Mouse (Mus musculus) kidney, embryonic 15.5 days (tissue): ENCODE measurements at regions not wholly inside any gene's neighbourhood (a gene's known extent, or its start where the extent isn't known, plus 50 kb on each side); places are given as distances from the start of the nearest gene placed in this dataset.

Experiments used
- ATAC-seq: fragments of 200-750 bp; cut with Nextera tagmentation; replicated peaks from 2 replicates; pipeline ENCODE4 v1.8.0; 2017; ENCODE audit warnings: moderate TSS enrichment; ENCODE audit not compliant: low FRiP score
- H3K27ac ChIP-seq: fragments of 300-500 bp; sonication (generic); 2 replicates; pipeline ENCODE4 v1.5.1; 2015; ENCODE audit warnings: mild to moderate bottlenecking, inconsistent platforms
- H3K27me3 ChIP-seq: fragments of 300-500 bp; sonication (generic); 2 replicates; pipeline ENCODE4 v1.6.1; 2015; ENCODE audit warnings: inconsistent platforms
- H3K36me3 ChIP-seq: fragments of 300-500 bp; sonication (generic); 2 replicates; pipeline ENCODE4 v1.6.1; 2015; ENCODE audit warnings: inconsistent platforms
- H3K4me1 ChIP-seq: fragments of 300-500 bp; sonication (generic); 2 replicates; pipeline ENCODE4 v1.6.1; 2015; ENCODE audit warnings: inconsistent platforms
- H3K4me2 ChIP-seq: fragments of 300-500 bp; sonication (generic); 2 replicates; pipeline ENCODE4 v1.6.1; 2015; ENCODE audit warnings: moderate library complexity, mild to moderate bottlenecking, inconsistent platforms
- H3K4me3 ChIP-seq: fragments of 300-500 bp; sonication (generic); replicated peaks from 2 replicates; pipeline ENCODE4 v1.5.1; 2015; ENCODE audit warnings: mild to moderate bottlenecking, inconsistent platforms
- H3K9ac ChIP-seq: fragments of 300-500 bp; sonication (generic); 2 replicates; pipeline ENCODE4 v1.6.1; 2015; ENCODE audit warnings: mild to moderate bottlenecking, inconsistent platforms
- H3K9me3 ChIP-seq: fragments of 300-500 bp; sonication (generic); replicated peaks from 2 replicates; pipeline ENCODE4 v1.6.1; 2016; ENCODE audit warnings: inconsistent platforms
- WGBS: fragments of 180-500 bp; shearing (Covaris S2); methylation state at CpG from one replicate; pipeline ENCODE4 v1.1.7; 2015; ENCODE audit warnings: mixed read lengths; 5-methylcytosine and 5-hydroxymethylcytosine counted together

DNA sequence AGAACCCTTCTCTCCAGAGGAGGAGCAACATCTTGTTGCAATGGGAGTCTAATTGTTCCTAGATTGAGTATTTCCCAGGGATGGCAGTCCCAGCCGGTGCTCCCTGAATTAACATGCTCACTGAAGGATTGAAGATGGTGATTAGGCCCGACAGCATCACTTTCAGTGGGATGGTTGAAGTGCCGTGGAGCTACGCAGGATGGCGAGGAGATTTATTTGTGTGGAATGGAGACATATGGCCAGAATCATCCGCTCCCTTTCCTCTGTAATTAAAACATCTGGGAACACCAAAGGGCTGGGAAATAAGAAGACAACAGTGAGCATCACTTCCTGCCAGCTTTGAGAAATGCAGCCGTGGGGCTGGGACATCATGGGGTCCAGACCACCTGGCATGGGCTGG, 512.4 kb downstream of the Dhx35 start:
- H3K27ac ChIP-seq = no peak overlapping the region
- no peaks in the 10 kb centered on the region for H3K27me3 ChIP-seq
- ATAC-seq = no peak
- H3K4me1 ChIP-seq = no peaks in the 10 kb centered on the region
- no peak overlapping the region for H3K4me2 ChIP-seq
- no peak overlapping the region for H3K9ac ChIP-seq
- no peaks in the 10 kb centered on the region for H3K9me3 ChIP-seq
- no peaks in the 10 kb centered on the region for H3K36me3 ChIP-seq
- 32% methylated on average over 7 of the region's 7 CpGs for WGBS
- no peak overlapping the region for H3K4me3 ChIP-seq

DNA sequence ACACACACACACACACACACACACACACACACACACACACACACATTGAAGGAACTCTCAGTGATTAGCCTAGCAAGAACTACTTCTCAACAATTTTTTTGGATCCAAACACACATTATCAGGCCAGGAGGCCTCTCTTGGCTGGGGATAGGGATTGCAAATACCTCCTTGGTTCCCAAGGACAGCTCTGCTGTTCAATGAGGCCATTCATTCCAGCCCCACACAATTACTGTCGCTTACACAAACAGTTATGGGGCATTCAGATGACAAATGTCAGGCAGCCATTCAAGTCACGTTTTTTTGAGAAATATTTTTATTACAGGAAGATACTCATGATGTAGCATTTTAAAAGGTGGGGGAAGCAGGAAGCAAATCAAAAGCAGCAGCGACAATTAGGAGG, 540.1 kb downstream of the Dhx35 start:
- Histone ChIP-seq H3K4me1 (no peaks in the 10 kb centered on the region), H3K9ac (no peak overlapping the region), H3K27me3 (no peaks in the 10 kb centered on the region), H3K36me3 (no peaks in the 10 kb centered on the region), H3K4me3 (no peak overlapping the region), H3K4me2 (no peak overlapping the region), H3K27ac (no peak overlapping the region), H3K9me3 (no peaks in the 10 kb centered on the region)
- no peak for ATAC-seq
- WGBS = 48% methylated on average over 3 of the region's 3 CpGs

DNA sequence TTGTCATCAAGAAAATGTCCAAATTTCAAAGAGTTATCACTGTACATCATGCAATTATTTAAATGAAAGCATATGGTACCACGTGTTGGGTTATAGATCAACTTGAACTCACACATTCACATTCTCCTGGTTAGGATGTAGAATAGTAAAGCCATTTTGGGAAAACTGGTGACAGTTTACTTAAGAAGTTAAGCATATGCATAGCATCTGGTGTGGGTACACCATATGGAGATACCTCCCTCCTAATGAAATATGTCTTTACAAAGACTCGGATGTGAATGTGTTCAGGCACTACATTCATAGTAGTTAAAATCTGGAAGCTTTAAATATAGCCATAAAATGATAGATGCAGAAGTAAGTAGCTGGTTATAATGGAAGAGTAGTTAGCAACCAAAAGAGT, 542.0 kb downstream of the Dhx35 start:
- Histone ChIP-seq H3K9ac (no peak overlapping the region), H3K4me1 (no peaks in the 10 kb centered on the region), H3K9me3 (no peaks in the 10 kb centered on the region), H3K4me2 (no peak overlapping the region), H3K4me3 (no peak overlapping the region), H3K36me3 (no peaks in the 10 kb centered on the region), H3K27ac (no peak overlapping the region), H3K27me3 (no peaks in the 10 kb centered on the region)
- no peak for ATAC-seq
- WGBS = 85% methylated on average over 2 of the region's 2 CpGs

DNA sequence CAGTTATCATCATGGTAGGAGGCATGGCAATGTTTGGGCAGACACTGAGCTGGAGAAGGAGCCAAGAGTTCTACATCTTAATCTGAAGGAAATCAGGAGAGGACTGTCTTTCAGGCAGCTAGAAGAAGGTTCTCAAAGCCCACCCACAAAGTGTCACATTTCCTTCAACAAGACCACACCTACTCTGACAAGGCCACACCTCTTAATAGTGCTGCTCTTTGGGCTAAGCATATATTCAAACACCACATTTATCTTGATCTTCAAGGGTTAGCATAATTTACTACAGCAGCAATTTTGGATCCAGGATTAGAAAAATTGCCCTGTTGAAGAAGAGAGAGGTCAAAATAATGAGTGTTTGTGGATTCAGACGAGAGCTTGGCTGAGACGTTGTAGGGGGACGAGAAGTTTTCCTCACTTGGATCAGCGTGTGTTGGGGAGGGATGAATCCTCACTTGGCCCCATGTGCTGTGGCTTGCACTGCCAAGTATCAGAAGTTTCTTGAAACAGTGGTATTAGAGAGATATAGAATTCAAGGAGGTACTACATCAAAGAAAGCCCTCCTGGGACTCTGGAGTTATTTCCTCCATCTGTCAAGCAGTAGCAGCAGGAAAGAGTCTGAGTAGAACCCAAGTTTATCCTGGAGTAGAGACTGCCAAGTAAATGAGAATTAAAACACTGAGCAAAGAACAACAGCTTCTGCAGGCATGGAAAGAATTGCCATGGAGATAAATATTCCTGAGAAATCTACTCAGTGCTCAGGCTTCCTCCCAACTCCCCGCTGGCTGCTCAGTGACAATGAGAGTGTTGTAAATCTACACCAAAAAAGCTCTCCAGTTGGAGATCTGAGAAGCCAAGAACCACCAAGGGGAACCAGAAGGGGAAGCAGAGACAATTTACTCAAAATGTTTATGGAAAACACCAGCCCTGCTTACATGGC, 549.3 kb downstream of the Dhx35 start:
- no peak for ATAC-seq
- H3K27ac ChIP-seq = peak overlapping the region; percentile 43; the same call in 1 of the 2 replicates
- 38% methylated on average over 5 of the region's 5 CpGs for WGBS

DNA sequence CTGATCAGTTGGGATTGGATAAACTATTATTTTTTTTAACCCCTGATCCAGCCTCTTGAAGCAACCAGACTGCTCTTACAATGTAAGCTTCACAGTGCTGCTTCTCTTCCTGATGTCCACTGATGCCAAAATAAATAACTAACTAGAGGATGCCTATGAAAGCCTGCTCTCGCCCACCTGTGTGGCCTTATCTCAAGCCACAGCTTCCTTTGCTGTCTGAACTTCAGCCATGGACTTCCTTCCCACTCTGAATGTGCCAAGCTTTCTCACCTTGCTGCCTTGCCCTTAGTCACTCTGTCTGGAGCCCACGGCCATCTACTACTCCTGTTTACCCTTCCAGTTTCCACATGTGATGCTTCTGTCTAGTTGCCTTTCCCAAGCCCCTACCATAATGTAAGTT, 559.6 kb downstream of the Dhx35 start:
- H3K9ac ChIP-seq = no peak overlapping the region
- H3K36me3 ChIP-seq = no peaks in the 10 kb centered on the region
- H3K9me3 ChIP-seq = no peaks in the 10 kb centered on the region
- no peak for ATAC-seq
- no peak overlapping the region for H3K4me2 ChIP-seq
- H3K4me1 ChIP-seq = peaks cover 17% of the 10 kb centered on the region
- no peak overlapping the region for H3K4me3 ChIP-seq
- WGBS = 65% methylated on average over 2 of the region's 2 CpGs
- no peak overlapping the region for H3K27ac ChIP-seq
- H3K27me3 ChIP-seq = no peaks in the 10 kb centered on the region

More for the DNA sequence above, 549.3 kb downstream of the Dhx35 start:
- no peak overlapping the region for H3K4me3 ChIP-seq
- no peak overlapping the region for H3K9ac ChIP-seq
- H3K9me3 ChIP-seq = no peaks in the 10 kb centered on the region
- no peaks in the 10 kb centered on the region for H3K36me3 ChIP-seq
- H3K27me3 ChIP-seq = no peaks in the 10 kb centered on the region
- no peak overlapping the region for H3K4me2 ChIP-seq
- peaks cover 7% of the 10 kb centered on the region; the same call in 1 of the 2 replicates for H3K4me1 ChIP-seq

DNA sequence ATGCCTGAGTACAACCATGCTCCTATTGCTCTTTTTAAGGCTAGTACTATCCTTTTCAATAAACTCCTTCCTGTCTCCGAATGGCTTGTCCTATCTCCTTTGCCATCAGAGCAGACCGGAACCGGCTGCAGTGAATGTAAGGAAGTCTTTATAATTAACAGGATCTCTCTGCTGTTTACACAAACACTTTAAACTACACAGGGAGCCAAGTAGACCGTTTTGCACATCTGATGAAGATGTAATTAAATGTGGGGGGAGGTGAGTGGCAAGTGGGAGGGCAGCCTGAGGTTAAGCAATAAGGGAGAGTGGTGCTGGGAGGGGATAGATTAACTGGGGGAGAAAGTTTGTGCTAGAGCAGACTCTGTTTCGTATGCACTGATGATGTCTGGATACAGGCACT, 561.9 kb downstream of the Dhx35 start:
- H3K36me3 ChIP-seq = no peaks in the 10 kb centered on the region
- peaks cover 17% of the 10 kb centered on the region for H3K4me1 ChIP-seq
- peak; percentile 60; the same call in 1 of the 2 replicates for ATAC-seq
- no peak overlapping the region for H3K4me3 ChIP-seq
- 0 out of 2 replicates have a peak overlapping the region, but pooled peaks have one; percentile 45 for H3K27ac ChIP-seq
- H3K27me3 ChIP-seq = no peaks in the 10 kb centered on the region
- 17% methylated on average over 5 of the region's 5 CpGs for WGBS
- H3K4me2 ChIP-seq = peak overlapping the region; percentile 25; the same call in 1 of the 2 replicates
- H3K9ac ChIP-seq = no peak overlapping the region
- H3K9me3 ChIP-seq = no peaks in the 10 kb centered on the region

DNA sequence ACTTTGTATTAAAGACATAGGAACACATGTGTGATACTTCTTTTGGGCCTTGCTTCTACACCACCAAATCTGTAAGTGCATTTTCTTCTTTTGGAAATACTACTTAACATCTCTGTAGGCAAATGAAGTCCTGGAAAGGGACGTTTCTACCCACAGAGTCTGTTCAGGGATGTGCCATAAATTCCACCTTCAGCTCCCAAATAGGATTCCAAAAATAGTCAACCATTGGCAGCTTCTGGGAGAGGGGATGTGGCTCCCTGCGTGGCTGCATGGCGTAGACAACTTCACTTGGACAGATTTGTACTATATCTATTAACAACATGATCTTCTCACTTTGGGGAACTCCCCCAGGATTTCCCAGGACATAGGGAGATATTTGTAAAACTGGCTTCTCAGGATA, 566.8 kb downstream of the Dhx35 start:
- ATAC-seq = no peak
- no peak overlapping the region for H3K4me3 ChIP-seq
- no peak overlapping the region for H3K4me2 ChIP-seq
- no peaks in the 10 kb centered on the region for H3K36me3 ChIP-seq
- H3K4me1 ChIP-seq = peaks cover 10% of the 10 kb centered on the region
- no peaks in the 10 kb centered on the region for H3K9me3 ChIP-seq
- no peaks in the 10 kb centered on the region for H3K27me3 ChIP-seq
- 67% methylated on average over 3 of the region's 3 CpGs for WGBS
- no peak overlapping the region for H3K9ac ChIP-seq
- H3K27ac ChIP-seq = no peak overlapping the region

DNA sequence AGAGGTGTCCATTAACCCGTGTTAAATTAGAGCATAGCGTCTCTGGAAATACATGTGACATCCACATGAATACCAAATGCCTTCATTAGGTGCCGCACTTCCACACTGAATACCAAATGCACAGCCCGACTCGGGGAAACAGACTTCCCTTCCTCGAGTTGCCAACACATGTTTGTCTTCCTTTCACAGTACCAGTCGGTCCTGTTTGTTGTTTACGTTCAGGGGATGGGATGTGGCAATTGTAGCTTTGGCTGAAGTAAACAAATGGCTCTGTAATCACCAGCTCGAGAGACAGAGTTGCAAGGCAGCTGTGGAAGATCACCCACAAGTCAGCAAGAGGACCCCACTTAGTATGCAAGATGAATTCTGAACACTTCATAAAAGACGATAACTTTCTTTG, 598.3 kb downstream of the Dhx35 start:
- Histone ChIP-seq H3K4me1 (peaks cover 7% of the 10 kb centered on the region), H3K9me3 (no peaks in the 10 kb centered on the region), H3K4me2 (no peak overlapping the region), H3K9ac (no peak overlapping the region), H3K27ac (no peak overlapping the region), H3K4me3 (no peak overlapping the region), H3K27me3 (no peaks in the 10 kb centered on the region), H3K36me3 (no peaks in the 10 kb centered on the region)
- WGBS = 51% methylated on average over 10 of the region's 10 CpGs
- no peak for ATAC-seq

DNA sequence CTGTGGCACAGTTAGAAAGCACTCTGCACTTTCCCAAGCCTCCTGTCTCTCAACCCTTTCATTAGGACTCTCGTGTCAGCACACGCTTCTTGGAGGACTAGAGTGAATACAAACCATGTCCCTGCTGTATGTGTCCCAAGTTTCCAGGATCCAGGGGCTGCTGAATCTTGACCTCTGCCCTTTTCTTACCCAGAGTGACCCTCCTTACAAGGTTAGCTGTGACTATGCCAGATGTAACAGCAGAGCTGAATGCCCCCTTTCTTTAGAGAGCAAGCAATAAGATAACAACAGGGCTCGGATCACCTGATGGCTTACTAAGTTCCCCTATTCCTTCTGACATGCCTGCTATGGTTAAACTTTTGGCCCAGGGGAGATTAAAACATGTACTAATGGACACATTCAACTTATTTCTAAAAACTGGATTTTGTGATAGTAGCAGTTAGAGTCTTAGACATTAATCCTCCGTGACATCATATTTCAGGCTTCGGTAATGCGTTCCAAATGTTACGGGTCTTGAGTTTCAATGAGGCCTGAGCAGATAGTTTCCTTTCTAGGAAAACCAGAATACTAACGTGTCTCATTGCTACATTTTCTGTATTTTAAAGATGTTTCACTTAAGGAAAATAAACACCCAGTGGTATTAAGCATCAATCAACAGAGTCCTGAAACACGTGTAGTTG, 607.0 kb downstream of the Dhx35 start:
- no peak overlapping the region for H3K9ac ChIP-seq
- H3K4me3 ChIP-seq = no peak overlapping the region
- WGBS = 61% methylated on average over 9 of the region's 9 CpGs
- no peaks in the 10 kb centered on the region for H3K27me3 ChIP-seq
- no peaks in the 10 kb centered on the region for H3K9me3 ChIP-seq
- H3K4me1 ChIP-seq = peaks cover 8% of the 10 kb centered on the region
- no peak overlapping the region for H3K27ac ChIP-seq
- ATAC-seq = no peak
- H3K4me2 ChIP-seq = no peak overlapping the region
- no peaks in the 10 kb centered on the region for H3K36me3 ChIP-seq

DNA sequence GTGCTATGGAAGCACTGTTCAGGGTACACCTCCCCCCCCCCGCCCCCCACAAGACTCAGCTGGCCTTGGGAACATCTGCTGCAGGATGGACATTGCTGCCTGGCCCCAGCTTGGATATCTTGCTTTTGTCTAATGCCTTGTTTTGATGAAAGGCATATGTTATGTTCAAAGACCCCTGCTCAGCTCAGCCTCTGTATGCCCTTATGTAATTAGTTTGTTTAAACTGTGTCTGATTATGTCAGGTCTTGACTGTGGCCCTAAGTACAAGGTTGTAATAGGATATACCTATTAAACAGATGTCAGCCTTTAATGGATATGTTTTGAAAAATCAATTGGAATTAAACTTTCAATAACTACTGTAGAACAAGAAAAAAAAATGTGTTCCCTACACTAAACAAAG, 610.3 kb downstream of the Dhx35 start:
- no peaks in the 10 kb centered on the region for H3K4me1 ChIP-seq
- no peak overlapping the region for H3K4me2 ChIP-seq
- H3K27ac ChIP-seq = no peak overlapping the region
- no peak overlapping the region for H3K4me3 ChIP-seq
- ATAC-seq = no peak
- no peak overlapping the region for H3K9ac ChIP-seq
- H3K27me3 ChIP-seq = no peaks in the 10 kb centered on the region
- no peaks in the 10 kb centered on the region for H3K36me3 ChIP-seq
- H3K9me3 ChIP-seq = no peaks in the 10 kb centered on the region
- WGBS = 76% methylated on average over 1 of the region's 1 CpGs

DNA sequence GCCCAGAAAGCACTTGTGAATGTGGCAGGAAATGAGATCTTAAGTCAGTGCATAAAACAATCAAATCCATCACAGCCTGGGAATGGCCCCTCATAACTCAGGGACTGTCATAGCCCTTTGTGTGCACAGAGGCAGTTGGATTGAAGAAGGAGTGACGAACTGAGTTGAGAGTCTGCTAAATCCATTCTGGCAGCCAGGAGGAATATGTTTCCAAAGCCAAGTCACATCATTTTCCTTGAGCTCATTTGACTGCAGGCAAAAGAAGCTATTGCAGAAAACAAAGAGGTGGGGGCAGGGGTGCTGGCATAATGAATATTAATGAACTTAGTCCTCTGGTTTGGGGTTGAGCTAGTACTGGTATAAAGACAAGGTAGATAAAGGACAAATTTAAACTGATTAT, 620.0 kb downstream of the Dhx35 start:
- no peaks in the 10 kb centered on the region for H3K27me3 ChIP-seq
- no peak overlapping the region for H3K9ac ChIP-seq
- 0% methylated on average over 1 of the region's 1 CpGs for WGBS
- H3K27ac ChIP-seq = no peak overlapping the region
- H3K36me3 ChIP-seq = no peaks in the 10 kb centered on the region
- peak; percentile 71; the same call in 1 of the 2 replicates for ATAC-seq
- H3K4me2 ChIP-seq = no peak overlapping the region
- H3K4me3 ChIP-seq = no peak overlapping the region
- no peaks in the 10 kb centered on the region for H3K9me3 ChIP-seq
- peaks cover 11% of the 10 kb centered on the region for H3K4me1 ChIP-seq

DNA sequence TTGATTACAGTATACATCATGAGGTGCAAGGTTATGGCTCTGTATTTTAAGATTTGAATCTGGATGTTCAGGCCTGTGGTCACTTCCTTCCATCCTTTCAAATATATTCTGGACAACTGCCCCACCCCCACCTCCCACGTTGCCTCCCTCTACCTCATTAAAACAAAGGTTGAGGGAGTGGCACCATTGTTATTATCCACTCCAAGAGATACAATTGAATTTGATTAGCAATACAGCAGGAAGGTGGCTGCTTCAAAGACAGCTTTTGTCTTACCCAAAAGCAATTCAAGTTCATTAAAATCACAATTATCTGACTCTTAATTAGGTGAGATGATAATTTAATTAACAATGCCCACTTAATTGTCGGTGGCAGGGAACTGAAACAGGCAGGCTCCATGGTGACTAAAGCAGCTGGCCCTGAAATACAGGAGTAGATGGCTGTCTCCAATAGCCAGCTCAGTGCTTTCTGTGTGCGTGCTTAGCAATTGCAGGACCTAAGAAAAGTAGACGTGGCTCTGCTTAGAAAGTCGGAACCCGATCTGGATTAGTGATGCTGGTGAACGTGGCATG, 623.8 kb downstream of the Dhx35 start:
- Histone ChIP-seq H3K9me3 (no peaks in the 10 kb centered on the region), H3K27ac (no peak overlapping the region), H3K4me2 (no peak overlapping the region), H3K27me3 (no peaks in the 10 kb centered on the region), H3K9ac (no peak overlapping the region), H3K4me1 (peaks cover 14% of the 10 kb centered on the region), H3K4me3 (no peak overlapping the region), H3K36me3 (no peaks in the 10 kb centered on the region)
- WGBS = 66% methylated on average over 7 of the region's 7 CpGs
- no peak for ATAC-seq
